Mouse (Mus musculus) megakaryocyte, embryonic 14.5 days (primary cell): ENCODE data around the gene Pygm.

Experiments used
- FLI1 ChIP-seq: IDR thresholded peaks from 2 replicates; pipeline ENCODE4 v1.6.1; 2012; ENCODE audit warnings: low read length, inconsistent platforms, mixed read lengths
- GATA1 ChIP-seq: IDR thresholded peaks from 3 replicates; pipeline ENCODE4 v1.6.1; 2012; ENCODE audit warnings: mixed read lengths, low read length, inconsistent platforms, borderline replicate concordance

DNA sequence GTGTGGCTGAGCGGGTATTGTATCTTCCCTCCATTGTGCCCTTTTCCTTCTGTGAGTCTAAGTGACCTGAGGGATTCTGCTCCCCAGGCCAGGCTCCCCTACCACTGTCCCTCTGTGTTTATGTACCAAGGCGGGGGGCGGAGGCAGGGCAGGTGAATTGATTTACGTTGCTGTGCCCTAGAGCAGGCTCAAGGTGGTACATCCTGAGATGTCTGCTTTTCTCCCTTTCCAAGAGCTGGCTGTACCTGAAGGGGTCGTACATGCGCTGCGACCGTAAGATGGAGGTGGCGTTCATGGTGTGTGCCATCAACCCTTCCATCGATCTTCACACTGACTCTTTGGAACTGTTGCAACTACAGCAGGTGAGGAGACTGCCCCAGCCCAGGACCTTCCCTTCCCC, 47.3 kb upstream of the Pygm start:
- TF ChIP-seq GATA1 (no peak), FLI1 (no peak)
